Mouse (Mus musculus) cerebellum, postnatal 10 days (tissue): ENCODE measurements around the gene Prkcb.
A peak's percentile ranks its signal among the peaks of the same experiment; 100 is the strongest.

Source experiments
- DNase-seq, 2 experiments: peaks; one replicate each; pipeline ENCODE4 v3.0.0; 2021; ENCODE audit warnings: mixed read lengths in 2 of 2

Prkcb gene

GRCm38 (mm10) chr7:122322038-122322690, 33.6 kb downstream of the Prkcb start:
- peak; percentile 55 to 65 for DNase-seq

GRCm38 (mm10) chr7:122327942-122328341, 39.4 kb downstream of the Prkcb start:
- no peak for DNase-seq

- DNase-seq: no peak
Measured at GRCm38 (mm10) chr7:122328466-122328865, 39.9 kb downstream of the Prkcb start.

- peak; percentile 50 to 61 for DNase-seq
Measured at GRCm38 (mm10) chr7:122329588-122329987, 41.0 kb downstream of the Prkcb start.

DNA sequence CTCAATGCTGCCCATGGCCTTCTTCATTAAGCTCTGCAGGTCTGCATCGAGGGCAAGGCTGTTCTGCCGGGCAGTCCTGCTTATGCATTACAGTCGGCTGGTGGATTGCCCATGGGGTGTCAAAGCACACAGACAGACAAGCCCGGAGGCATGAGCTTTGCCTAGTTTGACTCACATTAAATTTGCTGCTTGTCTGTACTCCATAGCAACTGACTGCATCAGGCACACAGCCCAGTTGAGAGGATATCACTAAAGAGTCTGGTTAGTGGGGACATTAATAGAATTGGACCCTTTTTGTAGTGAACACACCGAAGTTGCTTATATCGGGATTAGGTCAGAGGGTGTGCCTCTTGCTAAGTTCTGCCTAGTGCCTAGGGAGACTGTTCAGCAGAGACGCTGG, 45.1 kb downstream of the Prkcb start:
- peak in 1 of 2 experiments; percentile 50 for DNase-seq

DNA sequence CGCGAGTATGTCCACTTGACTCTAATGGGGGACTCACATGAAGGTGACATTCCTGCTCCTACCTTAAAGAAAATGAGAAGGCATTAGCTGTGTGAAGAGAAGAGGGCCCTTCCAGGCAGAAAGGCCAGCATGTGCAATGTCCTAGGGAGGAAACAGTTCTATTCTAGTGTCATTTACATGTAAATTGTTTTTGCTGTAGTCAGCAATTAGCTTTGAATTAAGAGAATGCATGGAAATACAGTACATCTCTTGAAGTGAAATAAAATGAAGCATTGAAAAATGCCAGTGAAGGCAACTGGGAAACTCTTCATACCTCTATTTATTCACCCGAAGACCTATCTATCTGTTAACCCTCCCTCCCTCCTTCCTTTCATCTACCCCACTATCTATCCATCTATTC, 48.8 kb downstream of the Prkcb start:
- no peak for DNase-seq

- peak; percentile 72 to 82 for DNase-seq
Measured at GRCm38 (mm10) chr7:122338055-122338454, 49.5 kb downstream of the Prkcb start.

- peak; percentile 85 to 91 for DNase-seq
Measured at GRCm38 (mm10) chr7:122339476-122339875, 50.9 kb downstream of the Prkcb start.

- DNase-seq: no peak
Measured at GRCm38 (mm10) chr7:122341813-122342212, 53.3 kb downstream of the Prkcb start.

GRCm38 (mm10) chr7:122344656-122345055, 56.1 kb downstream of the Prkcb start:
- peak; percentile 44 to 59 for DNase-seq

DNA sequence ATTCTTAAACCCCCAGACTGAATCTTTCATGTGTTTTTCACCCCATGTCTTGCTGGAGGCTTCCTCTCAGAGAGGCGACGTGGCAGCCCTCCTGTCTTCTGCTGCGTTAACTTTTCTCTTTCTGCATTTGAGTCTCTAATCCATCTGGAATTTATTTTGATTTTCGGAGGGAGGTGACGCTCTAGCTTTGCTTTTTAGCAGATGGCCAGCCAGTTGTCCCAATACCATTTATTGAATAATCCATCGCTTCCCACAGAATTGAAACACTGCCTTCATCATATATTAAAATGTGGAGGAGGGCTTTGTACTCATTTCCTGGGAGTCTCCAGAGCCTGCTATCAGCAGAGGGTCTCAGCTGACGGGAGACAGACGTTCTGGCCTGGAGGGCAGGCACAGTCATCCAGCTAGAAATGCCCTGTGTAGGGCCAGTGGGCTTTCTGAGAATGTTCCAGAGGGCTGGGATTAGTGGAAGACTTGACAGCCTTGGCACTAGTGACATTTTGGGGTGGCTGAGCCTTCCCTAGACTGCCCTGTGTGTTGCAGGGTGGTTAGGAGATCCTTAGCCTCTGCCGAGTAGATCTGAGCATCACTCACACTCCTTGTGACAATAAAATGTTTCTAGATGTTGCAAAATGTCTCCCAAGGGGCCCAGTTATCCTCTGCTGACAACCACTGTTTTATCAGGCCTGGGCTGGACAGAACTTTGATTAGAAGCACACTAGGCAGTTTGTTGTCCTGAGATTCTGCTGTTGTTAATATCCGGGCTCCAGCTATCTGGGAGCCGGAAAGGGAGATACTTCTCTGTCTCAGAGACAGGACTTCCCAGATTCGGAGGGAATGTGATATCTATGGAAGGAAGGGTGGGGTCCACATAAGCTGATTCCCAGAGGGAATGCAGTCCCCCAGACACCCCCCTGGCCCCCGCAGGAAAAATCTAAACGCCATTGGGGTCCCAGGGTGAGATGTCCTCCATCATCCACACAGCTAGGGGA, 58.0 kb downstream of the Prkcb start:
- peak; percentile 66 to 73 for DNase-seq

DNA sequence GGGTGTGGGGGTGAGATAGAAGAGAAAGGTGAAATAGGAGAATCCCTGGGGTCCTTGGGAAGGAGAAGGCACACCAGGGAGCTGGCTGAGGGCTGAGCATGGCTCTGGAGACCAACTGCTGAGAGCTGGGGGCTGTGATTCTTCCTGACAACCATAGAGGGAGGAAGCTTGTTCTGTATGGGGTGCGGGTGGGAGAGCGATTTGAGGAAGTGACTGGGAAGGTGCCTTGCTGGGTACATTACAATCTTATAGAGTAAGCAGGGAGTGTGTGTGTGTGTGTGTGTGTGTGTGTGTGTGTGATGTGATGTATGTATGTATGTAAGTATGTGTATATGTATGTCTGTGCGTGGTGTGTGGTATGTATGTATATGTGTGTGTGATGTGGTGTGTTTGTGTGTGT, 58.9 kb downstream of the Prkcb start:
- no peak for DNase-seq

- DNase-seq: no peak
Measured at GRCm38 (mm10) chr7:122349961-122350360, 61.4 kb downstream of the Prkcb start.

GRCm38 (mm10) chr7:122350741-122351140, 62.2 kb downstream of the Prkcb start:
- DNase-seq: peak; percentile 38 to 39

DNA sequence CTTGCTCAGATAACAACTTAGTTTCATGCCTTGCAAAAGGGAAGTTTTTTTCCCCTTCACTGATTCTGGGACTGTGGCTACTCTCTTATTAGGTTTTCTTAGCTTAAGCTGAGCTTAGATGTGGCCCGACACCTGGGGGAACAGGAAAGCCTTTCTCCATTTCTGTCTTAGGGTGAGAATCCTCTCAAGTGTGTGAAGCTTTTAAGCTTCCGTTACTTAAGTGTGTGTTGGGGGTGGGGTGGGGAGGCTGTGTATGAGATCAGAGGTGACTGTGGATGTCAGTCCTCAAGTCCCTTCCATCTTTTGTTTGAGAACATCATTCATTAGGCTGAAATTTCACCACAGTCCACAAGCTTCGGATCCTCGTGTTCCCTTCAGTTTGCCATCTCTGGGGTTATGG, 63.3 kb downstream of the Prkcb start:
- no peak for DNase-seq

- peak; percentile 60 to 72 for DNase-seq
Measured at GRCm38 (mm10) chr7:122352566-122353277, 64.2 kb downstream of the Prkcb start.

DNA sequence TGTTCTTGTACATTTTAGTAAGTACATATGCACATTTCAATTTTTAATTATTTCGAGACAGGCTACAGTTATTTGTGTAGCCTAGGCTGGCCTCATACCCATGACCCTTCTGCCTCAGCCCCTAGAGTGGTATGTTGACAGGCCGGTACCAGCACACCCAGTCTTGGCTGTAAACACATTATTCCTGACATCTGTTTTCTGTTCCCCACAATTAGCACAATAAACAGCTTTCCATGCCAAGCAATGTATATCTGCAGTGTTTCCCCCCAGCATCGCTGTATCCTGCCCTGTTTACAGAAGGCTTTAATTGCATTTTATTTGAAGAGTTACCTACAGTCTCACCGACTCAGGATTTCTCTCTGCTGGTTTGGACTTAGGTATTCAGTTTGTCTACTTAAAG, 64.8 kb downstream of the Prkcb start:
- DNase-seq: no peak

- DNase-seq: no peak
Measured at GRCm38 (mm10) chr7:122356941-122357340, 68.4 kb downstream of the Prkcb start.

- DNase-seq: peak; percentile 60 to 64
Measured at GRCm38 (mm10) chr7:122357847-122358246, 69.3 kb downstream of the Prkcb start.

DNA sequence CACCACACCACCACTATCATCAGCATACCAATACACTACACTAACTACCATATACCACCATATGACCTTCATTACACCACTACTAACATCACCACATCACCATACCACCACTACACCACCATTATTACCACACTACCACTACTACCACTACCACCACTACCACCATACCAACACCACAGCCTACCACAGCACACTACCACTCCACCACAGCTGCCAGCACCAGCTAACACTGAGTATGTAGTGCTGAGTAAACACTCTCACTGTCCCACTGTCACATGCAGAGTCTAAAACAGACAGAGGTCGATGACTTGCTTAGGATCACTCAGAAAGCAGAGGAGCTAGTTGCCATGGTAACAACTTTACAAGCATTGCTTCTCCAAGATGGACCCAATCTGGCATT, 78.1 kb downstream of the Prkcb start:
- no peak for DNase-seq

DNA sequence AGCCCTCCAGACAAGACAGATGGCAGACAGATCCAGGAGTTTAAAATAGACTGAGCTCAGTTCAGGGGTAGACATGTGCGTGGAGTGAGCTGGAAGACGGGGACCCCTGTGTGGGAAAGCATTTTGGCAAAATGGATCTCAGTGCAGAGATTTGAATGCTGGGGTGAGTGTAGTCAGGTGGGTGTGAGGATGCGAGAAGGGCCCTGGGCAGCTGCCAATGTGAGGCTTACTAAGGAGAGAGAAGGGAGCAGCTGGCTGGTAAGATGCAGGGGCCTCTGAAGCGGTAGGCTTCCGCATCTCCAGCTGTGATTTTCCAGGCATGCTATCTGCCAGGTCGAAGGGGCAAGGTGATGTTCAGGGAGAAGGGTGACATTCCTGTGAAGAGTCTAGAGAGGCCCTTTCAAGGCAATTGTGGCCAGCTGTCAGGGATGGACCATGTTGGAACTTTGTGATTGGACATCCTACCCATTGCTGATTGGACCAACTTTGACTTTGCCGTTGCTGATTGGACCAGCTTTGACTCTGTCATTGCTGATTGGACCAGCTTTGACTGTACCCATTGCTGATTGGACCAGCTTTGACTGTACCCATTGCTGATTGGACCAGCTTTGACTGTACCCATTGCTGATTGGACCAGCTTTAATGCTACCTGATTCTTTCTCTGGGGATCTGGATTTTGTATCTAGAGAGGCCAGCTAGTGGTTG, 78.9 kb downstream of the Prkcb start:
- peak in 1 of 2 experiments; percentile 50 for DNase-seq

GRCm38 (mm10) chr7:122370488-122370887, 81.9 kb downstream of the Prkcb start:
- no peak for DNase-seq

- DNase-seq: no peak
Measured at GRCm38 (mm10) chr7:122371947-122372346, 83.4 kb downstream of the Prkcb start.
